Mouse (Mus musculus) MN1 (cell line): ENCODE results near the gene Tmem11.

Experiments used
- DNase-seq: peaks from one replicate; pipeline ENCODE4 v3.0.0-alpha.2; 2016; ENCODE audit warnings: low spot score

Tmem11 gene

GRCm38 (mm10) chr11:60827241-60827945, 51.7 kb downstream of the Tmem11 start:
- DNase-seq, result no peak

DNA sequence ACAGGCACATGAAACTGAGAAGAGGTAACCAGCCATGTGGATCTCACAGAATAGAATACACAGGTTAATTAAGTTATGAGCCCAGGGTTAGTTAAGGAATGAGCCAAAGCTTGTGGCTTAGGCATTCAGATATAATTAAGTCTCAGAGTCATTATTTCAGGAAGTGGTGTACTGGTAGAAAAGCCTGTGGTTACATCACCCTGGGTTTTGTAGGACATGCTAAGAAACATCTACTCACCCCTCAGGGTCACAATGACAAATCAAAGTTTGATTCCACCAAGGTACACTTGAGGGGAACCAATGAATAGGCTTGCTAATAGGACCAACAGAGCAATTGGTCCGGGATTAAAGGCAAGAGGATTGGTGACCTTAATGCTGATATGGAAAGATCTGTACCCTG, 52.4 kb downstream of the Tmem11 start:
- DNase-seq, result no peak

DNA sequence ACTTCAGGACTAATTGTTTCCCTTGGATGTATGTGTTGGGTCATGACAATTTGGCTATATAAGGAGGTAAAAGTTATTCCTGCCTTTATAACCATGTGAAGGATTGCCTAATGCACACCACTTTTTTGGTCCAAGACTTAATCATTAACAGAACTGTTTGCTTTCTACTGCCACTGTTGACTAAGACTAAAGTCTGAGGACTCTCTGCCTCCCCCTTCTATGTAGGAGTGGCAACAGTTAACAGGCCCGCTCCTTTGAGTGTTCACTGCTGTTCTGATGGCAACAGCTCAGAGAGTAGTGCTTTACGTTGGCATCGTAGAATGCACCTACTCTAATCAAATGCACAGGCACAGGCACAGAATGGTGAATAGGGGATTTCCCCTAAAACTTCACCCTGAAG, 53.9 kb downstream of the Tmem11 start:
- no peak for DNase-seq

- no peak for DNase-seq
Measured at GRCm38 (mm10) chr11:60823771-60824170, 55.3 kb downstream of the Tmem11 start.

DNA sequence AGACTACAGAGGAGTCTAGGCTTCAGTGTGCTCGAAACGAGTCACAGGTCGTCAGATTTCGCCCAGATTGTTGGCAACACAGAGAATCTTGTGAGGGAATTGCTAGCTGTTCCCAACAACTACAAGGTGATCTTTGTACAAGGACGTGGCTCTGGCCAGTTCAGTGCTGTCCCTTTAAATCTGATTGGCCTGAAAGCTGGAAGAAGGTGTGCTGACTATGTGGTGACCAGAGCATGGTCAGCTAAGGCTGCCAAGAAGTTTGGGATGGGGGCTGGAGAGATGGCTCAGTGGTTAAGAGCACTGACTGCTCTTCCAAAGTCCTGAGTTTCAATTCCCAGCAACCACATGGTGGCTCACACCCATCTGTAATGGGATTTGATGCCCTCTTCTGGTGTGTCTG, 62.7 kb downstream of the Tmem11 start:
- no peak for DNase-seq
